Mouse (Mus musculus) lung, adult 18-20 months (tissue): ENCODE data around the gene 2610528J11Rik.
"Not testable (repeated sequence)": the region's sequence is repeated elsewhere in the genome, so short reads cannot be mapped to it uniquely, and the experiment has no call there.

Source experiments
- DNase-seq, 2 experiments: peaks; one replicate each; pipeline ENCODE4 v3.0.0; 2022; ENCODE audit warnings: mixed read lengths in 2 of 2

Gene 2610528J11Rik

DNA sequence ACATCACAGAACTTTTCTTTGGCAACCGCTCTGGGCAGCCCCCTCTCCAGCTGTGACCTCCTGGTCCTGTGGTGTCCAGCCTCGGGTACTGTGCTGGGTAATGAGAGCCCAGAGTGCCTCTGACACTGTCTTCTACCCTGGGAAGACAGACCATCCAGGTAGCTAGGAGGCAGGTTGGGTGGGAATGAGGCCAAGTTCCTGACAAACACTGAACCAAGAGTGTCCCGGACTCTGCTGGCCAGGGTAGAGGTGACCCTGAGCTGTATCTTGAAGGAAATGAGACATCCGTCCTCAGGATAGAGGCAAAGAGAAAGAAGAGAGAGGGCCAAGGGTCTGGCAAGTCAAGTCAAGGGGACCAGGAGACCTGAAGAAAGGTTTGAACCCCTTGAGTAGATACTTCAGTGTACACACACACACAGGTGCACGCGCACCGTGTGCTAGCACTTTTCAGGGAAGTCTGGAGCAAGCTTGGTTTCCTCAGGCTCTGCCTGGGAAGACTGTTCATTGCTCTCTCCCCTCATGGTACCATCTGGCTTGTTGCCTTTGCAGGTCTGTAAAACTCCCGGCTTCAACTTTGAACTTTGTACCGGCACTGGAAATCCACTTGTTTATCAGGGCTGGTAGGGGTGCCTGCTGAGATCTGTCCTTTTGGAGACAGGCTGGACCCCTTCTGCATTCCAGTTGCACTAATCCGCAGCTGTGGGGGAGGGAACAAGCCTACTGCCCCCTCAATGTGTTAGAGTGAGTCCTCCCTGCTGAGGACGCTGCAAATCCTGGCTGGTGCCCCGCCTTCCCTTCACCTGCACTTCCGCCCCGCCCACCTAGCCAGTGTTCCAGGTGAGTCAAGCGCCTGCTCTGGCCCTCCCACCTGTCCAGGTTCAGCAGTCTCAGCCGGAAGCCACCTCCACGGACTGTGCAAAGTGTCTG, at the start of gene 2610528J11Rik:
Gene 2610528J11Rik, plus strand, starts transcription at position 592 of the 927 bp plus-strand sequence.
- peak; percentile 87 to 91 for DNase-seq

DNA sequence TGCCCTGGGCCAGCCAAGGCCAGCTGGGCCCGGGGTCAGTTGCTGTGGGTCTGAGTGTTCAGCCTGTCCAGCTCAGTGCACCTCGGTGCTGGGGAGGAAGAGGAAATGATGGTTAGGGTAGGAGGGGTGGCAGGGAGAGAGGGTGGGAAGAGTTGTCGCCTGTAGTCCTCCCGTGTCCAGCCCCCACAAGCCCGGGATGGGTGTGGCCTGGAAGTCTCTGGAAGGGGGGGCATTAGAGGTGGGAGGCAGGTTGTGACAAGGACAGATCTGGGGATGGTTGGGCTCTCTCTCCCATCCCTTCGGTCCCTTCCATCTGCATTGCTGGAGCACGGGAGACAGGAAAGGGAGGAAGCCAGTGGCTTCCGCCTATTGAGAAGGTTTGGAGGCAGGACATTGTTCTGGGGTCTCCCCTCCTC, 37.1 kb upstream of the 2610528J11Rik start, which contains the start of gene Tie1:
Gene Tie1, minus strand, starts transcription at position 345 of the 416 bp plus-strand sequence.
- DNase-seq, result peak; percentile 86 to 90

DNA sequence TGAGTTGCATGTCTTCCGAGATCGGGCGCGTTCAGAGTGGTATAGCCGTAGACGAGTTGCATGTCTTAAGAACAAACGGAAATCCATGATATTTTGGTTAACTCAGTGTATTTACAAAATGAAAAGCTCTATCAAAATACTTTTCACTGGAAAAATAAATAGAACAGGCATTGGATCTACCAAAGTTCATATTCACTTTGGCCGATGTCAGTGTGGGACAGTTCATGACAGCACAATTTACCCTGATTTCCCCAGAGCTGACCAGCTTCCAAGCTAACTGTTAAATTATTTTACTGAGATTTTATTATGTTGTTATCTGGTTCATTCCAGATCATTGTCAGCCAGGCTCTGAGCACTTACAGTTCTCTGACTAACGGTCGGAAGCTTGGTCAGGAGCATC, 36.3 kb upstream of the 2610528J11Rik start:
- DNase-seq, result no peak

DNA sequence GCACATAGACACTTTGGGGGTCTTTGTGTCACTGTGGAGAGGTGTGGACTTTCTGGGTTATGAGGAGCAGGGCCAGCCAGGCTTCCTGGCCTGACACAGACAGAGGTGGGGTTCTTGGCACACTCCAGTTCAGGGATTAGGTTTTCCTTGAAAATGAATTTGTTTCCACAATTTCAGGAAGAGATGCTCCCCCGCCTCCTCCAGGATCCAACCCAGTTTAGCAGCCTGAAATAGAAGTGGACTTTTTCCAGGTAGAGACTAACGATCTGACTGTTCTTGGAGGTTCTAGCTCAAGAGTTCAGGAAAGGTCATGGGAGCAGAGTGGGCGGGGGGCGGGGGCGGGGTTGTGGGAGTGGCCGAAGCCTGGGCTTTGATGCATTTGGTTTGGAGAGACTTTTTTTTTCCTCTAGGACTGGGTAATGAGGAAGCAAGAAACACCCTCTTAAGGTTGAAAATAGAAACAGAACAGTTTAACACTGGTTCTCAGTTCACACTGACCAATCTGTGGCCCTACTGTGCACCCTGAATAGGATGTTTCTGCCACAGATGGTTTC, 26.6 kb upstream of the 2610528J11Rik start:
- DNase-seq, result peak; percentile 18 to 24

DNA sequence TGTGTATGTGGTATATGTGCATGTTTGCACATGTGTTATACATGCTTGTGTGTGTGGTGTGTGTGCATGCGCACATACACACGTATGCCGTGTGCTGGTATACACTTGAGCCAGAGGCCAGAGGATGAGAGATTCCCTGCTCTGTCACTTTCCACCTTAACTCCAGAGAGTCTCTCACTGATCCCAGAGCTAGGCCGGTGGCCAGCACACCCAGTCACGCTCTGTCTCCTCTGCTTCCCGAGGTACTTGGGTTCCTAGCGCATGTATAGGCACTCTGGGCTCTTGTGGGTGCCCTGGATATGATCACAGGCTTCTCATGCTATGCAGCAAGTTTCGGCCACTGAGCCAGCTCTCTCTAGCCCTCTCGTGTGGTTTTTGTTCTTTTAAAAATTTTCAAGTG, 26.0 kb upstream of the 2610528J11Rik start:
- peak; percentile 16 to 33 for DNase-seq

DNA sequence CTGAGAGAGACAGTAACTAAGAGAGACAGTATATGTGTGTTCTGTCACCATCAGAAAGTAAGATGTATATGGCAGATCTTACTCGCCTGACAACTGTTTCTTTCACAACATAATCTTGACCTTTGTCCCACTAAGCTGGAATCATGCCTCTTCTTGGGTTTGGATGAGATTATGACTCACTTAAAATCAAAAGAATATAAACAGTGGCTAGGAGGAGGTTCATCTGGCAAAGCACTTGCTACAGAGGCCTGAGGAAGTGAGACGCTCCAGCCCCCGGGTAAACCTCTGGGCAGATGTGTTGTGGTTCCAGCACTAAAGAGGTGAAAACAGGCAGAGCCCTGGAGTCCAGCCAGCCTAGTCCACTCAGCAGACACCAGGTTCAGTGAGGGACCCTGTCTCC, 21.2 kb upstream of the 2610528J11Rik start:
- peak; percentile 27 to 65 for DNase-seq

DNA sequence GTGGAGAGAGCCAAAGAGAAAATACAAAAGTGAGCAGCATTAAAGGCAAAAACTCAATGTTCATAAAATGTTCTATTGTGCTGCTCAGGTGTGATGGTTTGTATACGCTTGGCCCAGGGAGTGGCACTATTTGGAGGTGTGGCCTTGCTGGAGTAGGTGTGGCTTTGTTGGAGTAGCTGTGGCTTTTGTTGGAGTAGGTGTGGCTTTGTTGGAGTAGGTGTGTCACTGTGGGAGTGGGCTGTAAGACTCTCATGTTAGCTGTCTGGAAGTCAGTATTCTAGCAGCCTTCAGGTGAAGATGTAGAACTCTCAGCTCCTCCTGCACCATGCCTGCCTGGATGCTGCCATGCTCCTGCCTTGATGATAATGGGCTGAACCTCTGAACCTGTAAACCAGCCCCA, 19.6 kb upstream of the 2610528J11Rik start:
- DNase-seq, result not testable (repeated sequence)

DNA sequence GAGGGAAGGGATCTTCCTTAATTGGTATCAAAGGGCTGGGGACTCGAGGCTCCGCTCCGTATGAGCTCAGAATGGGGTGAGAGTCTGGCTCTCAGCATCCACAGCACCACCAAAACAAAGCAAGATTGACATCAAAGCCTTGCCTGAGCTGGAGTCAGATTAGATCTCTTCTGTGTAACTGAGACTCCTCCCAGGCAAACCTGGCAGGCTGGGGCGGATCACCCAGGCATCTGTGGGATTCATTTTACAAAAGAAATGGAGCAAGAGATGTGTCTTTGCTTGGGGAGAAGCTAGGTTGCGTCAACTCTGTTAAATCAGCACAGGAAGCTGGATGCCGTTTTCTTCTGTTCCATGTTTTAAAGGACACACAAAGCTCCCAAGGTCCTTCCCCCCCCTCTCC, 17.7 kb upstream of the 2610528J11Rik start:
- DNase-seq, result peak; percentile 18 to 32

DNA sequence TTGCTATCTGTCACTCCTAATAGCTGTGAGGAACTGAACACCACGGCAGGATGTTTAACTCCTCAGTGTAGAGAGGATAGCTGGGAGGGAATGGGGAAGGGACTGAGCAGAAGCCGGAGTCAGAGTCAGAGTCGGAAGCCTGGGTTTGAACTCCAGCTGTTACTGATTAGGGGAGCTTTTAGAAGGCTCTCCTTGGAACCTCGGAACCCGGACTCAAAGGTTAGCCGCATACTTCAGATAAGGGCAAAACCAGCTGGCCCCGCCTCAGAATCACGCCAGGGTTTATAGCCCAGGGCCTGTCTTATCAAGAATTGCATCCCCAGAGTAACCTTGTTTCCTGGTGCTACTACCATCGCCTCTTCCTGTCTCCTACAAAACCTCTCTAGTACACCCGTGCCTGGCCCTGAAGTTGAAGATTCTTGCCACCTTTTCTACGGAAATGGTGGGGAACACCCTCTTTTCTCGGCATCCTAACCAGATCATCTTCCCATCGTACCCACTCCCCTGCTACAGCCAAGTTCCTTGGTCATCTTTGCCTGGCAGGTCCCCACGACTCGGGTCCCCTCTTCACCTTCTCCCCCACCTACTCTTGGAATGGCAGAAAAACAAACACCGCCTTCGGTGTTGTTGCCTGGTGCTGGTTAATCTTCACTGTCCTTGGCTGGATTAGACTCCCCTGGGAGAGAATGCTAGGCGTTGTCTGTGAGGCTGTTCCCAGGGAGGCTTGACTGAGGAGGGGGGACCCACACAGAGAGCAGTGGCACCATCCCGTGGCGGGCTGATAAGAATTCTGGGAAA, 9.9 kb upstream of the 2610528J11Rik start:
- DNase-seq, result peak; percentile 44 to 68

DNA sequence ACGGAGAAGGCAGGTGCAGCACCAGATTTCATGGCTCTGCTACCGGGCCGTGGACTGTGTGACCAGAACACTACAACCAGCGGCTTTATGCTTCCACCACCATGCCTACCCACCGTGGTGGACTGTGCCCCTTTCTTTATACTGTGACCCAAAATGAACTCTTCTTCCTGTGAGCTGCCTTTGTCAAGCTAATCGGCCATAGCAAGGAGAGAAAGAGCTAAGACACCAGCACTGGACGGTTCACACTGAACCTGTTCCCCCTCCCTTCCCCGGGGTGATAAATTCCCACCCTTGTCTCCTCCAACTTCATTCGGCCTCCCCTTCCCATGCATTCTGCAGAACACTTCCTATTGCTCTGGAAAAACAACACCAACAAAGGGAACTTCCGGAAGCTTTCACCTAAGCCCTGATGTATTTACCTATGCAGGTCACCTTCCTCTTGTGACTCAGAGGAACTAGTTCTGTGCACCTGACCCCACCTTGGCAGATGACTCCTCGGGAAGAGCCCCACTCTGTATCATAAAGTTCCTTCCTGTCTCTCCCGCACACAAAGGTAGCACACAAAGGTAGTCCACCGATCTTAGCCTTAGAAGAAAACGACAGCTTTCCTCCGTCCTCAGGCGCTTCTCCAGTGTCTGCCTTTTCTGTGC, 9.2 kb upstream of the 2610528J11Rik start:
- DNase-seq, result peak in 1 of 2 experiments; percentile 19

DNA sequence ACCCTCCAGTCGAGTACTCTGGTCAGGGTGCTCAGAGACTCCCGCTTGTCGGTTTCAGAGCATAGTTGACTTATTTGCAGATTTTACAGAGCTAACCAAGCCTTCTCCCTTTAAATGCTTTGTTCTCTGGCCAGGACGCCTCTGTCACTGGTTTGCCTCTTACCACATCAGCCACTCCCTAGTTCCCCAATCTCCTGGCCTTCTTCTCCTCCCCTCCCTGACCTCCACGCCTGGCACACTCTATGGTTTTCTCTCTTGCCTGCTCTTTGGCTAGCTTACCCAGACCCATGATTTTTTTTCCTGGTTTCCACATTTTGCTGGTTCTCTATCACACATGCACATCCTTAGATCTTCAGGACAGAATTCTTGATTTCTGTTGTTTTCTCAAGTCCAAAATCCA, 8.6 kb upstream of the 2610528J11Rik start:
- DNase-seq, result peak; percentile 35 to 62

DNA sequence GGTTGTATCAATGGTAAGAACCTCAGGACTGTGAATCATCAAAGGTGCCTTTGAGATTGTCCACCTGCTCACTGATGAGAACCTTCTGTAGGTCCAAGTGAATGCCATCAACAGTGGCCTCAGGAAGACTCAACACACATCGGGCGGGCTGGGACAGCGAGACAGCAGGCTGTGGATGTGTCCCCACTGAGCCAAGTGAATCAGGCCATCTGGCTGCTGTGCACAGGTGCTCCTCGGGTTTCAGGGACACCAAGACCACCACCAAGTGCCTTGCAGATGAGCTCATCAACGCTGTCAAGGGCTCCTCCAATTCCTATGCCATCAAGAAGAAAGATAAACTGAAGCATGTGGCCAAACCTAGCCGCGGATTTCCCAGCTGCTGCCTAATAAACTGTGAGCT, 4.6 kb upstream of the 2610528J11Rik start:
- DNase-seq, result no peak

DNA sequence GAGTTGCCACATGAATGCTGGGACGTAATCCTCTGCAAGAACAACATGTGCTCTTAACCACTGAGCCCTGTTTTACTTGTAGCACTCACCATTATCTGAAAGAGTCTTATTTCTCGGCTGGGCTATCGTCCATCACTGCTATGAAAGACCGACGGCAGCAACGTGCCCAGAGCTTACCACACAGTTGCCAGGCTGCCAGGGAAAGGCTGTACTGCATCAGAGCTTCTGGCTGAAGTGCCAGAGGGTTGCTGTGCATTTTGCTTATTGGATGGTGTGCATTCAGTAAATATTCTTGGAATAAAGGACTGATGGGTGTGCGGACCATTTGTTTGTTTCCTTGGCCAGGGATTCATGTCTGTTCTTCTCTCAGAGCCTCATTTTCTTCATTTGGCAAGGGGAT, 2.8 kb upstream of the 2610528J11Rik start:
- no peak for DNase-seq

DNA sequence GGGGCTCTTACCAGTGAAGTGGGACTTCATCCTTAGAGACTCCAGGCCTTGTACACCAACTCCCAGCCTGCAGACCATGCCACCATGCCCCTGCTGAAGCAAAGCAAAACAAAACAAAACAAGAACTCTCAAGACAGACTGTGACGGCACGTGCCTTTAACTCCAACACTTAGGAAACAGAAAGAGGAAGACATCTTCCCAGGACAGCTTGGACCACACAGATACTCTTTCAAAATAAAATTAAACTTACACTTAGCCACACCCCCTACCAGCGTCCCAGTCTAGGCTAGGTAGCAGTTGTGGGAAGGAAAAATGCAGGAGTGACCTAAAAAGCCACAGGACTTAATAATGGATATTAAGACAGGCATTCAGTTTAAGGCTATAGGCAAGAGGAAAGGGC, 1.0 kb upstream of the 2610528J11Rik start:
- DNase-seq, result no peak

DNA sequence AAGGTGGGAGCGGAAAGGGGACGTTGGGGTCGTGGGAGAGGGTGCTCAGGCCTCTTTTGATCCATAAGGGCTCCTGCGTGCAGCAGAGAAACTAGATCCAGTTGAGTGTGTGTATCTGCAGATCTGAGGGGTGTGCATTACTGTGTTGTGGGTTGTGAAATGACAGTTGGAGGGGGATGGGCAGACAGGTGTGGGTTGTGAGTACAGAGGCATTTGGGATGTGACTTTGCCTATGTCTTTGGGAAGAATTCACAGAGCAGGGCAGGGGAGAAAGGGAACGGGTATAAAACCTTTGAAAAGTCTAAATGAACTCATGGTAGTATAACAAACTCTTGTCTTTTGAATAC, 509 bp downstream of the 2610528J11Rik start:
- DNase-seq, result no peak

DNA sequence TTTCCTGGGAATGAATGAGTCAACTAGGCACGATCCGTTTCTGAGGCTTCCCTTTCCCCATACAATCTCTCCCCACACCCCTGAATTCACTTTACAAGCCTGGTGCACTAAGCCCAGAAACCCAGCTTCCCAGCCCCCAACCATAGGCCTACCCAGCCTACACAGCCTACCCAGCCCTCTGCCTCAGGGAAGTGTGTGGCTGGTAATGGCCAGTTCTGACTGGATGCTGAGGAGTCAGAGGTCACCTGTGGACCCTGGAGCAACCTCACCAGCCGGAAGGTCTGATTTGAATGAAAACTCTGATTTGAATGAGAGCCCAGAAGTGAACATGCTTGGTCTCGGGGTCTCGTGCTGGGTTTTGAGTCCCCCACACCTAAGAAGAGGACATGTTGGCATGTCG, 921 bp downstream of the 2610528J11Rik start:
- DNase-seq, result no peak

DNA sequence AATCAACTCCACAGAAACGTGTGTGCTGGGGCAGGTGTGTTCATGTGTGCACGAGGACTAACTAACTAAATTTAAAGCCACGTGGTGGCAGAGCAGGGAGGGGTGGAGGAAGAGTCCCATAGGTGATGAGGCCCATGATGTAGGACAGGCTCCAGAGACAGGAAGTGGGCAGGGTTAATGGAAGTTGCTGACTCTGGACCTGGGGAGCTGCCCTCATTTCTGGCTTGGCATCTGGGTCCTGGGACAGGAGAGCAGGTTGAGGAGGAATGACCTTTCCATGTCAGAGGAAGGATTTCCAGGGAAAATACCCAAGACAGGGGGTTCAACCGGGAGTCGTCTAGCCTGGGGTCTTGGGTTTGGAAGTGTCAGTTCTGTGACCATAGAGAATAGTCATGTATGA, 5.9 kb downstream of the 2610528J11Rik start:
- DNase-seq, result no peak

DNA sequence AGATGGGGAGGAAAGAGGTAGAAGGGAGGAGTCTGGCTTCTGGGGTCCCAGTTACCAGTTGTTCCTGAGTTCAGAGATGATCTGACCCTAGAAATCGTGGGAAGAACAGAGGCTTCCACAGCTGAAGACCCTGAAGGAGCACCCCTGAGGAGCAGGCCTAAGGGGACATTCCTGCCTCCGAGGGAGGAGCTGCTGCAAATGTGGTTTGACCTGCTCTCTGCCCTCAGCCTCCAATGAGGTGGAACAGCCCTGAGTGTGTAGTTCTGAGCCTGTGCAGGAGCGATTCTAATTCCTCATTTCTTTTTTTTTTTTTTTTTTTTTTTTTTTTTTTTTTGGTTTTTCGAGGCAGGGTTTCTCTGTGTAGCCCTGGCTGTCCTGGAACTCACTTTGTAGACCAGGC, 6.4 kb downstream of the 2610528J11Rik start:
- no peak for DNase-seq

DNA sequence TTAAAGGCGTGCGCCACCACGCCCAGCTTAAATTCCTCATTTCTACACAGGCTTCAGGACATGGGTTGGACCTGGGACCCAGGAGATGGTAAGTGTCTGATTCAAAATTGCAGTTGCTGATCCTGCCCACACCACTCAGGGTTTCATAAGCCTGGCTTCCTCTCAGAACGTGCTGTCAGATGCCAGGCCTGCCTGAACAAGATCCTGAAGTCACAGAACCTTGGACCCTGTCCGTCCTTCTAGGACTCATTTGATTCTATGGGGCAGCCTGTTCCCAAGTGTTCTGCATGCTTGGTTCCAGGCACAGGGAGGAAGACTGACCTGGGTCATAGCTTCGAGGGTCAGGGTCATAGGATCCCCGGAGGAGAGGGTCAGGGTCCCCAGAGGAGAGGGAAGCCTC, 6.8 kb downstream of the 2610528J11Rik start:
- DNase-seq, result no peak

DNA sequence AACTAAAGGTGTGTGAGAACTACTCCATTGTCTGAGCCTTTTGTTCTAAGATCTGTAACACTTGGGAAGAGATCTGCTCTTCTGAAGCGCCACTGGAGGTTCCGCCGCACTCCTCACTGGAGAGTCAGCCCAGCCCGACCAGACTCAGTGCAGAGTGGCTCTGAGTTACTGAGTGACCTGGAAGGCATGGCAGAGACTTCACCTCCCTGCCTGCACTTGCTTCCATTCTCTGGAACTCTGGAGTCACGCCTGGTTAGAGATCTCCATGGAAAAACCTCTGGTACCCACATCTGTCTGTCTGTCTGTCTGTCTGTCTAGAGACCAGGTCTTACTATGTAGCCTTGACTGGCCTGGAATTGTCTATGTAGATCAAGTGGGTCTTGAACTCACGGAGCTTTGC, 8.8 kb downstream of the 2610528J11Rik start:
- no peak for DNase-seq

DNA sequence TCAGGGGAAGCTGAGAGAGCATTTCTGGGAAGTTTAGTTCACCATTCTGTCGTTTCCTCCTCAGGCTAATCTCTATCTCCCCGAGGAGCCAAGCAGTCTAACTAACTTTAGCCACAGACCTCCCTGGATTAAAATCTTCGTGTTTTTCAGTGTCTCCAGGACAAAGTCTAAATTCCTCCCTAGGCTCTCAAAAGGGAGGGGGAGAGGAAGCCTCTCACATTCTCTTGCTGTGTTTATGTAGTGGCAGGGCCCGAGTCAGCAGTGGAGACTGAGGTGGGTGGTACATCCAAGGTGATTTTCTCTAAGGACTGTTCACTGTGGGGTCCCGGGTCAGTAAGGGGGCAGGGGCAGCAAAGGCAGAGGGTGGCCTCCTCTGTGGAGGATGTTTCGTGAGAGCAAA, 11.0 kb downstream of the 2610528J11Rik start:
- DNase-seq, result no peak

DNA sequence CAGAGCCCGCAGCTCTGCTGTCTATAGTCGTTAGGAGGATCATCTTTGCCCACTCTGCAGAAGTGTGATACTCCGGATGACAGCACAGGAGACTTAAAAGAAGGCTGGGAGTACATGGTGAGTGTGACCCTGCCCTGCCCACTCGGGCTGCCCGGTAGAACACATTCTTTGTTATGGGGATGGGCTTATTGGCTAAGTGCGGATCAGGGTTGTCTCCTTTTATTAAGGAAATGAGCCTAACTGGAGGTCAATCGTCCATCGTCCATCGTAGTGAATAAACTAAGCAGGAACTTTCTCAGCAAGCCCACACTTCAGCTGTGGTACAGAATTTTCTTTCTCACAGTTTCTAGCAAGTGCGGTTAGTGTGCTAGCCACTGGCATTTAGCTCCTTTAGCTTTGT, 13.1 kb downstream of the 2610528J11Rik start:
- no peak for DNase-seq
